Mouse (Mus musculus) lung, adult 2 months (tissue): ENCODE results near the gene Cntnap2.

Experiments used
- CTCF ChIP-seq: fragments of 200-500 bp; IDR thresholded peaks from 2 replicates; pipeline ENCODE4 v1.5.1; 2011; ENCODE audit warnings: mild to moderate bottlenecking, low read length, control low read depth; ENCODE audit not compliant: insufficient read depth
- POLR2A ChIP-seq: fragments of 200-500 bp; IDR thresholded peaks from 2 replicates; pipeline ENCODE4 v1.6.1; 2011; ENCODE audit warnings: low read depth, mild to moderate bottlenecking, control low read depth, low read length, borderline replicate concordance; ENCODE audit errors: extremely low read depth

GRCm38 (mm10) chr6:46774529-46774928 is 1715.4 kb downstream of the Cntnap2 start:
- TF ChIP-seq CTCF: no peak
- TF ChIP-seq POLR2A: no peak
